Mouse (Mus musculus): ENCODE results near the gene Mpp5. TPM values are rescaled to one million over a fixed set of nuclear protein-coding genes. Genes with fewer than 3 reads are reported as not detected.
A peak's percentile ranks its signal among the peaks of the same experiment; 100 is the strongest.

Mpp5 gene
- total RNA-seq, 1 experiment from 2014 or later: 13.7 TPM

DNA sequence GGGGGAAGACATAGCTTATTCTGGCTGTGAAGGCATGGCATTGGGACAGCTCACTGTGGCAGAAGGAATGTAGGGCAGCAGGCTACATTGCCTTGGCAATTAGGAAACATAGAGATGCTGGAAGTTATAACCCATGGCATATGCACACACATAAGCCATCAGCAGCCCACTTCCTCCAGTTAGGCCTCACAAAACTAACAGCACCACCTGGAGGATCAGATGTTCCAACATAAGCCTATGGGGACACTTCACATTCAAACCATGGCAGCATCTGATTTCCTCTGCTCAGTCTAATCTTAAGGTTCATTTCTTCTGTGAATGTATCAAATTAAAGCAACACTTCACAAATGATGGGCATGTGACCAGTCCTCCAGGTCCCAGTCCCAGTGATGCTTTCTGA, 65.7 kb downstream of the Mpp5 start:
- ATAC-seq (replicated peaks; ENCODE audit: insufficient number of reproducible peaks, low FRiP score, low TSS enrichment, poor library complexity, severe bottlenecking): no peak

DNA sequence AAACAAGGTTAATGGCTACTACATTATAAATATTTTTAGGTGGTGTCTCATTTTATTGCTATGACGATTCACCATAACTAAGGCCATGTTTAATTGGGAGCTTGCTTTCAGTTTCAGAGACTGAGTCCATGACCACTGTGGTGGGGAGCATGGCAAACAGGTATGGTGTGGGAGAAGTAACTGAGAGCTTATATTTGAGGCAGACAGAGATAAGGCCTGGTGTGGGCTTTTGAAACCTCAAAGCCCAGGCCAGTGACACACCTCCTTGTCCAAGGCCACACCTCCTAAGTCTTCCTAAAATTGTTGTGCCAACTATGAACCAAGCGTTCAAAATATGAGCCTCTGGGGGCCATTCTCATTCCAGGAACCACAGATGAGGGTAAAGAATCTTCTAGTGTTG, 85.8 kb downstream of the Mpp5 start:
- no peak for ATAC-seq (replicated peaks; ENCODE audit: insufficient number of reproducible peaks, low FRiP score, low TSS enrichment, poor library complexity, severe bottlenecking)

DNA sequence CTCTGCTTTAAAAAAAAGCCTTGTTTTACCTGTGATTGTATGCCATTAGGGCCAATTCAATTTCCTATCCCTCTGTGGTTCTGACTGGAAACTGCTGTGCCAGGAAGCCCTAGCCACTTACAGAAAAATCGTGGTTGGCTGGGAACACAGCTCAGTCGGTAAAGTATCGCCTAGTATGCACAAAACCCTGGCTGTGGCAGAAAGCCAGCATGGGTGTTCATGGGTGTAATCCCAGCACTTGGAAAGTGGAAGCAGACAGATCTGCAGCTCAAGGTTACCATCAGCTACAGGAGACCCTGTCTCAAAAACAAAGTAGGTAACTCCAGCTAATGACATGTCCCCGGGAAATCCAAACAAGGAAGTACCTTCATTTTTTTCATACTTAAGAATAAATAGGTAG, 91.2 kb downstream of the Mpp5 start:
- ATAC-seq (replicated peaks; ENCODE audit: insufficient number of reproducible peaks, low FRiP score, low TSS enrichment, poor library complexity, severe bottlenecking): no peak

DNA sequence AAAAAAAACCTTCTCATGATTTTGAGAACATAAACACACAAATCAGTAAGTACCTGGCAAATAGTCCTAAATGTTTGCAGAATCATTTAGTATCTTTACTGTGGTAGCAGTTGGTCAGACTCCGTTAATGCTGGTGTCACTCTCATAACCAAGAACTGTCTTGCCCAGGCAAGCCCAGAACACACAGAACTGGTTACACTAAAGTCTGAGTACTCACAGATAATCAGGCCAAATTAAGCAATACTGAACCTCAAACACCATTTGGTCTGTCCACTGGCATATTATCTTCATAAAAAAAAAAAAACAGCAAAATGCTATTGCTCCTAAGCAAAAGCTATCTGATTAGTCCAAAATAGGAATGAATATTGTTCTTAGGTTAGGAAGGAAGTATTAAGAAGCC, 93.7 kb downstream of the Mpp5 start:
- ATAC-seq (replicated peaks; ENCODE audit: insufficient number of reproducible peaks, low FRiP score, low TSS enrichment, poor library complexity, severe bottlenecking): no peak

DNA sequence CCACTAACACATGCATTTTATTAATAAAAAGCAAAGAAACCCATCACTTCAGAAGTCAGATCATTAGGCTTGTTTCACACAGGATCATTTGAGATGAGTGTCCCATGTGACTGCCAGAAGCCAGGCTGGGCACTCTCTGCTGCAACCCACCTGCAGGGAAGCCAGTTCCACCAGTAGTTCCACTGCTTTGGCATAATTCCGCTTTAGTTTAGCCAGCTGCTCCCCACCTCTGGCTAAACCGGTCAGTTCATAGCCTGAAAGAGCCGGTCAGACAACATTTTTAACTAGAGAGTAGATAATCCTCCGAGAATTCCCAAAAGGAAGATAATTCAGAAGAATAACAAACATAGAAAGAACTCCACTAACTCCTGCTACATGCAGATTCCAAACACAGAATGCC, 99.5 kb downstream of the Mpp5 start:
- no peak for ATAC-seq (replicated peaks; ENCODE audit: insufficient number of reproducible peaks, low FRiP score, low TSS enrichment, poor library complexity, severe bottlenecking)

DNA sequence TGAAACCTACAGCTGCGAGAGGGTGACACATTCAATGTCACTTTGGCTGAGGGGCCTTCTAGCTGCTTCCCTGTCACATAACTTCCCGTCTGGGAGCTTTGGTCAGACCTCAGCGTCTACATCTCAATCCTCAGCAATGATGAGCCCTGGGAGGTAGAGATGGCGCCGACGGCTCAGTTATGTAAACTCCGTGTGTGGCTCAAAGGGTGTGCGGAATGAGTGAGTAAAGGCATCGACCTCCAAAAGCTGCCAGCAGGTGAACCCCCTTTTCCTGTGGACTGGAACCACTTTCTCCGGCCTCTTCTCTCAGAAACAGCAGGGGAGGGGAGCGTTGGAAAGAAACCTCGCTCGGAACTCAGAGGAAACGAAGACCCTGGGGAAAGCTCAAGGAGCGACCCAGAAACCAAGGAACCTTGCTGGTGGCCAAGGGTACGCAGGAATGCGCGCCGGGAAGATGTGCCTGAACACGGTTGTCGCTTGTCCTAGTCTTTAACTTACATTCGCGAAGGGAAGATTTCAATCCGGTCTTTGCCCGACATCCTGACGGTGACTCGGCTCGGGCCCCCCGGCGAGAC, 112.3 kb downstream of the Mpp5 start:
- peak; percentile 1; the same call in 1 of the 2 replicates for ATAC-seq (replicated peaks; ENCODE audit: insufficient number of reproducible peaks, low FRiP score, low TSS enrichment, poor library complexity, severe bottlenecking)

DNA sequence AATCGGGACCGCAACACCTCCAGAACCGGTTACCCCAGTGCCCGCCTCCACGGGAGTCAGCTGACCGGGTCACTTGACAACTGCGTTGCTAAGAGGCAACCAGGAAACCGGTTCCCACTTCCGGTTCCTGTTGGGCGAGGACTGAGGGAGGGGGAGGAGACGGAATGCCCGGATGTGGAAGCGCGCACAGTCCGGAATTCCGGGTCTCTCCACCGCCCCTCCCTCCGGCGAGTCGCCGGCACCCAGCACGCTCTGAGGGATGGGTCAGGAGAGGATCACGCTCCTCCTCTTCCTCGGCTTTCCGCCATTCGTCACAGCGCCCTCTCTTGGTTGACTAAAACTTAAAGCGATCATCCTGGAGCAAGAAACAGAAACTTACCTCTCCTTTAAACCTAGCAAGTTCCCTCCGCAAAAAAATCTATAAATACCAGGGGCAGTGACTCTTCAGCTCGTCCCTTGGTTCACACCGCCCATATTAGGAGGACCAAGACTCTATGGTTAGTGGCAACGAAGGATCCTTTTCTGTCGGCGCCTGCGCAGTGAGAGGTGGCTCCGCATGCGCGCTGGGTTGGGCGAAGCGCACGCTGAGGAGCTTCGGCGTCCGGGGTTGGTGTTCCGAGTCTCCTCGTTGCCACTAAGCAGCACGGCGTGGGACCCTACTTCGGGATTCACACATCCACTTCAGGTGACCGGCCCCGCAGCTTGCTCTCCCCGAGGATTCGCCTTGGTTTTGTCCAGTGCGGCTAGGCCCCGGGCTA, 113.0 kb downstream of the Mpp5 start, which contains the start of the genes Atp6v1d and Eif2s1:
Gene Atp6v1d (minus strand): TSS at position 143 of the 758 bp plus-strand sequence.
Gene Eif2s1 (plus strand): TSS at position 324 of the 758 bp plus-strand sequence.
- peak; percentile 96 for ATAC-seq (replicated peaks; ENCODE audit: insufficient number of reproducible peaks, low FRiP score, low TSS enrichment, poor library complexity, severe bottlenecking)

DNA sequence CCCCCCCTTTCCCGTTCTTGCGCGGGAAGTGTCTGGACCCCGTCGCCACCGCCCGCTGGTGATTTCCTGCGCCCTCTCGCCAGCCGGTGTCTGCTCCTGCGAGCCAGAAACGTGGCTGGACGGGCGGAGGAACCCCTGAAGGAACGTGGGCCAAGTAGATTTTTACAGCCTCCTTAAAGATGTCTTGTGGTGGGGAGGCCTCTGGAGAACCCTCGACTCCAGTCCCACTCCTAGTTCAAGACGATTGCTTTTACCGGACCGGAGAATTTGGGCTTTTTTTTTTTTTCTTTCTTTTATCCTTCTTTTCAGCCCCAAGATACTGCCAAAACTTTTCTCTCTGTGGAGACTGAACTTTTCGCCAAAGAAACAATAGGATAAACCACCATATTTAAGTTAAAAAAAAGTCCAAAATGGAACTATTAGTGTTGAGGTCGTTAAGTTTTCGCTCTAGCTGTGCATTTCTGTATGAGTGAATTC, 113.6 kb downstream of the Mpp5 start:
- ATAC-seq (replicated peaks; ENCODE audit: insufficient number of reproducible peaks, low FRiP score, low TSS enrichment, poor library complexity, severe bottlenecking): no peak

DNA sequence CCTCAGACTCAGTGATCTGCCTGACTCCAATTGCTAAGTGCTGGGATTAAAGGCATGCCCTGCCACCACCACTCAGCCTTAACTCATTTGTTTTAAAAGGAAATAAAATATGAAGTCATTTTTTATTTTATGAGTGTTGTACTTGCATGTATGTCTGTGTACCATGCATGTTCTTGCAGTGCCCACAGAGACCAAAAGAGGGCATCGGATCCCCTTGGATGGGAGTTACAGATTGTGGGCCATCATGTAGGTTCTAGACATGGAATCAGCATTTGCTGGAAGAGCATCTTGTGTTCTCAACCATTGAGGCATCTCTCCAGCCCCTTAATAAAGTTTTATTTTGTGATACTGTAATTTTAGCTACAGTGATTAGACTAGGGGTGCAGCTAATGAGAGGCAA, 116.7 kb downstream of the Mpp5 start:
- ATAC-seq (replicated peaks; ENCODE audit: insufficient number of reproducible peaks, low FRiP score, low TSS enrichment, poor library complexity, severe bottlenecking): no peak

DNA sequence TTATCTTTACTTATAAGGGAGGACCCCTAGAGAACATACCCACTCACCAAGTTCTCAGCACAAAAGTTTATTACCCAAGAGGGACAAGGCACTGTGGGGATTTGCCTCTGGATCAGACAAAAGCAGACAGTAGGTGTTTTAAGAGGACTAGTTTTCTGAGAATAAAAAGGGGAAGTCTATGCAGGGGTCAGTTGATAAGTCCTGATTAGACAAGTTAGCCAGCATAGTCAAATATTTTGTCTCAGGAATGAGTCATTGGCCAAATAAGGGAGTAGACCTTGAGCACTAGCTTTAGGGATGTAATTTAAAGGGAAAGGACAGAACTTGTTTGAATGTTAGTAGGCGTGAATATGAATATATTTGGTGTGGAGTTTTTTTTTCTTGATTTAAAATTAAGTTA, 119.4 kb downstream of the Mpp5 start:
- no peak for ATAC-seq (replicated peaks; ENCODE audit: insufficient number of reproducible peaks, low FRiP score, low TSS enrichment, poor library complexity, severe bottlenecking)

DNA sequence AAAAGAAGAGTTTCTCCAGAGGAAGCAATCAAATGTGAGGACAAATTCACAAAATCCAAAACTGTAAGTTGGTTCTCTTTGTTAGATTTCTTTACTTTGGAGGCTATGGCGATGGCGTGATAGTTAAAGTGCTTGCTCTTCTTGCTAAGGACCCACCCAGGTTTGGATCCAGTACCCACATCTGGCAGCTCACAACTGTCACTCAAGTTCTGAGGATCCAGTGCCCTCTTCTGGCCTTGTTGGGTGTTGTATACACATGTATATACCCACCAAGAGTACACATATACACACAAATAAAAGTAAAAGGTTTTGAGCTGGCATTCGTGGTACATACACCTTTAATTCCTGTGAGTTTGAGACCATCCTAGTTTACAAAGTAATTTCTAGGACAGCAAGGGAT, 125.9 kb downstream of the Mpp5 start:
- no peak for ATAC-seq (replicated peaks; ENCODE audit: insufficient number of reproducible peaks, low FRiP score, low TSS enrichment, poor library complexity, severe bottlenecking)

DNA sequence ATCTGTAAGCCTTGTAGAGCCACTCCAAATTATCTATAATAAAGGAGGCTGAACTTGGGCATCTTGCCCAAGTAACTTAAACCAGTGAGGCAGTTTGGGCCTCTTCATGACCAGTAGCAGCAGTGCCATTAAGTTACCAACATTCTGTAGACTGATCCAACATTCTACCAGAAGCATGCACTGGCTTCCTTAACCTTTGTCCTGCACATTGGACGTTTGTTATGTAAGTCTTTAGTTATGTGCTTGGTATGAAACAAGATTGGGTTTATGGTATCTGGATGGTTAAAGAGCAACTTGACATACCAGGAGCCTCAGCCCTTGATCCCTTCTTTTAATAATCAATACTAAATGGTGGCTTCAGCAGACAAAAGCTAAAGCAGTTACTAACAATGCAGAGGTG, 141.4 kb downstream of the Mpp5 start:
- no peak for ATAC-seq (replicated peaks; ENCODE audit: insufficient number of reproducible peaks, low FRiP score, low TSS enrichment, poor library complexity, severe bottlenecking)

Other genes starting within 250 kb of the Mpp5 start
- gene Fam71d, start 57.4 kb upstream of the Mpp5 start, total RNA-seq (2017): 2.4 TPM in 1 of 3 replicates, not detected in the others
- 51.9 to 61.1 TPM (median 55.7 TPM) in 3 replicates for gene Atp6v1d, start 112.7 kb downstream of the Mpp5 start, total RNA-seq (2017)
- gene Eif2s1, start 112.9 kb downstream of the Mpp5 start, total RNA-seq (2017): 55.0 to 78.3 TPM (median 61.4 TPM) in 3 replicates
- gene Plek2, start 158.1 kb downstream of the Mpp5 start, total RNA-seq (2017): not detected in 3 replicates

All from monocyte, adult 5-6 weeks (primary cell).